19 mouse cellular contexts compared by ENCODE assay signal in genomic region chr4:105606731-105607130, GRCm38 (mm10).
DNase-seq lines count a peak whose midpoint lies in the region; ATAC-seq and TF ChIP-seq lines count a peak whose summit lies in the region.
"Had no signal": no experiment of that assay in that cellular context is flagged by ENCODE, and none has a peak within 500 bp of the region (broad histone marks: within the 10 kb centered on the region; RNA-seq: fewer than 3 reads in every experiment).

No protein-coding gene starts in this region.

- H3K4me3 ChIP-seq in hindbrain, postnatal 0 days (ENCODE audit: low read length): no peak overlapping the region
- no peak overlapping the region for H3K4me3 ChIP-seq in hindbrain, embryonic 16.5 days (ENCODE audit: low read length)
- H3K4me3 ChIP-seq in midbrain, embryonic 12.5 days: no peak overlapping the region
- no peak overlapping the region for H3K4me3 ChIP-seq in midbrain, embryonic 16.5 days (ENCODE audit: low read depth, low read length)
- no peak overlapping the region for H3K4me3 ChIP-seq in limb, embryonic 14.5 days (replicated peaks; ENCODE audit: low read length)

- no peaks in the 10 kb centered on the region for H3K9me3 ChIP-seq in hindbrain, postnatal 0 days (ENCODE audit: low read length)
- no peaks in the 10 kb centered on the region for H3K9me3 ChIP-seq in hindbrain, embryonic 16.5 days (ENCODE audit: control insufficient read depth, low read length)
- no peaks in the 10 kb centered on the region for H3K9me3 ChIP-seq in midbrain, embryonic 12.5 days
- H3K9me3 ChIP-seq in midbrain, embryonic 16.5 days (replicated peaks; ENCODE audit: control insufficient read depth, low read length, poor library complexity, severe bottlenecking): no peaks in the 10 kb centered on the region
- no peaks in the 10 kb centered on the region for H3K9me3 ChIP-seq in limb, embryonic 14.5 days (ENCODE audit: control insufficient read depth, low read length)

- no peak overlapping the region for H3K9ac ChIP-seq in hindbrain, postnatal 0 days (replicated peaks; ENCODE audit: low read length)
- H3K9ac ChIP-seq in hindbrain, embryonic 16.5 days (ENCODE audit: low read depth, low read length): no peak overlapping the region
- H3K9ac ChIP-seq in midbrain, embryonic 12.5 days (replicated peaks): no peak overlapping the region
- no peak overlapping the region for H3K9ac ChIP-seq in midbrain, embryonic 16.5 days (ENCODE audit: low read depth, low read length)
- H3K9ac ChIP-seq in limb, embryonic 14.5 days (ENCODE audit: low read depth, low read length, severe bottlenecking): no peak overlapping the region
- H3K9ac ChIP-seq: forebrain, postnatal 0 days; liver, embryonic 14.5 days had no signal

- no peak for TF ChIP-seq POLR2A in limb, embryonic 14.5 days (IDR thresholded peaks at IDR 0.05; ENCODE audit: borderline replicate concordance, extremely low read depth, insufficient read depth, insufficient read length)

- no peaks in the 10 kb centered on the region for H3K27me3 ChIP-seq in hindbrain, postnatal 0 days (ENCODE audit: insufficient read depth, low read length)
- no peaks in the 10 kb centered on the region for H3K27me3 ChIP-seq in hindbrain, embryonic 16.5 days (replicated peaks; ENCODE audit: control insufficient read depth, insufficient read depth, low read length)
- H3K27me3 ChIP-seq in midbrain, embryonic 12.5 days: no peaks in the 10 kb centered on the region
- H3K27me3 ChIP-seq in midbrain, embryonic 16.5 days (ENCODE audit: control insufficient read depth, insufficient read depth, low read depth, low read length): no peaks in the 10 kb centered on the region
- H3K27me3 ChIP-seq in limb, embryonic 14.5 days (ENCODE audit: control insufficient read depth, insufficient read depth, low read length): no peaks in the 10 kb centered on the region

- no peaks in the 10 kb centered on the region for H3K36me3 ChIP-seq in hindbrain, postnatal 0 days (ENCODE audit: insufficient read depth, low read length)
- H3K36me3 ChIP-seq in hindbrain, embryonic 16.5 days (ENCODE audit: control insufficient read depth, insufficient read depth, low read length): no peaks in the 10 kb centered on the region
- no peaks in the 10 kb centered on the region for H3K36me3 ChIP-seq in midbrain, embryonic 12.5 days
- no peaks in the 10 kb centered on the region for H3K36me3 ChIP-seq in midbrain, embryonic 16.5 days (ENCODE audit: control insufficient read depth, insufficient read depth, low read length)
- H3K36me3 ChIP-seq in limb, embryonic 14.5 days (ENCODE audit: control insufficient read depth, insufficient read depth, low read length): no peaks in the 10 kb centered on the region

- ATAC-seq in hindbrain, postnatal 0 days: no peak
- no peak for ATAC-seq in hindbrain, embryonic 16.5 days
- 0 out of 2 replicates have a peak, but pooled peaks have one; percentile 27 for ATAC-seq in midbrain, embryonic 12.5 days (ENCODE audit: low FRiP score, low read depth)
- no peak for ATAC-seq in midbrain, embryonic 16.5 days
- no peak for ATAC-seq in limb, embryonic 14.5 days (ENCODE audit: low FRiP score, low read depth)
- ATAC-seq: CD4-positive, CD25-positive, alpha-beta regulatory T cell, adult 4 months; forebrain, postnatal 0 days had no signal

- H3K4me2 ChIP-seq in hindbrain, postnatal 0 days (ENCODE audit: low read depth, low read length): no peak overlapping the region
- no peak overlapping the region for H3K4me2 ChIP-seq in hindbrain, embryonic 16.5 days (ENCODE audit: low read length)
- H3K4me2 ChIP-seq in midbrain, embryonic 12.5 days (replicated peaks): no peak overlapping the region
- H3K4me2 ChIP-seq in midbrain, embryonic 16.5 days (ENCODE audit: low read length): no peak overlapping the region
- no peak overlapping the region for H3K4me2 ChIP-seq in limb, embryonic 14.5 days (replicated peaks; ENCODE audit: low read depth, low read length, severe bottlenecking)

- 22% methylated on average over 5 of the region's 5 CpGs for WGBS in hindbrain, postnatal 0 days
- WGBS in hindbrain, embryonic 16.5 days: 15% methylated on average over 5 of the region's 5 CpGs
- WGBS in midbrain, embryonic 12.5 days: 15% methylated on average over 5 of the region's 5 CpGs
- 6% methylated on average over 5 of the region's 5 CpGs for WGBS in midbrain, embryonic 16.5 days
- WGBS in limb, embryonic 14.5 days: 27% methylated on average over 5 of the region's 5 CpGs

- H3K27ac ChIP-seq in hindbrain, postnatal 0 days: no peak overlapping the region
- no peak overlapping the region for H3K27ac ChIP-seq in hindbrain, embryonic 16.5 days (ENCODE audit: low read depth, low read length)
- H3K27ac ChIP-seq in midbrain, embryonic 12.5 days (replicated peaks): no peak overlapping the region
- H3K27ac ChIP-seq in midbrain, embryonic 16.5 days (ENCODE audit: low read length): no peak overlapping the region
- no peak overlapping the region for H3K27ac ChIP-seq in limb, embryonic 14.5 days (replicated peaks; ENCODE audit: low read depth, low read length)
- H3K27ac ChIP-seq: liver, embryonic 14.5 days; stomach, postnatal 0 days had no signal

- DNase-seq in hindbrain, postnatal 0 days (ENCODE audit: low spot score): peak; percentile 9
- peak; percentile 41 for DNase-seq in embryo, embryonic 10.5 days (ENCODE audit: low spot score)
- peak; percentile 30 for DNase-seq in limb, embryonic 14.5 days (ENCODE audit: low spot score)
- DNase-seq in thymus, postnatal 25 days: no peak
- DNase-seq in urinary bladder, postnatal 36 days (ENCODE audit: low spot score in 2 of 2): no peak
- DNase-seq: adrenal gland, postnatal 14 days; cerebellum, postnatal 10 days; forebrain, postnatal 0 days; gastrocnemius, postnatal 10 days; kidney, postnatal 36 days; left cerebral cortex, postnatal 4 days; lung, postnatal 36 days; thymus, postnatal 14 days had no signal

- H3K4me1 ChIP-seq in hindbrain, postnatal 0 days (ENCODE audit: insufficient read depth, low read length): no peaks in the 10 kb centered on the region
- H3K4me1 ChIP-seq in hindbrain, embryonic 16.5 days (ENCODE audit: control insufficient read depth, insufficient read depth, low read depth, low read length): peaks cover 2% of the 10 kb centered on the region; the same call in 1 of the 2 replicates
- peaks cover 5% of the 10 kb centered on the region for H3K4me1 ChIP-seq in midbrain, embryonic 12.5 days
- H3K4me1 ChIP-seq in midbrain, embryonic 16.5 days (ENCODE audit: control insufficient read depth, insufficient read depth, low read length): no peaks in the 10 kb centered on the region
- no peaks in the 10 kb centered on the region for H3K4me1 ChIP-seq in limb, embryonic 14.5 days (ENCODE audit: control insufficient read depth, insufficient read depth, low read length)

- TF ChIP-seq CTCF in hindbrain, postnatal 0 days (IDR thresholded peaks at IDR 0.05; ENCODE audit: low read depth): no peak

Comparison
In these comparisons a context has a peak if more than half of its experiments do, and no peak if none do; other contexts are left out.
1. DNase-seq: peak in hindbrain, postnatal 0 days (single experiment), embryo, embryonic 10.5 days (single experiment) and limb, embryonic 14.5 days (single experiment); none in thymus, postnatal 25 days (single experiment) and urinary bladder, postnatal 36 days (0 of 2).